Mouse (Mus musculus): ENCODE data around the gene Klhl29. TPM values are rescaled to one million over a fixed set of nuclear protein-coding genes. Genes with fewer than 3 reads are reported as not detected.

Gene Klhl29
- total and polyA plus RNA-seq, 3 experiments = not detected

- Histone ChIP-seq H3K4me3 (ENCODE audit: control insufficient read depth in 1 of 2, insufficient read depth in 1 of 2, low read depth in 2 of 2, low read length in 2 of 2) (no peak overlapping the region), H3K9me3 (replicated peaks; ENCODE audit: insufficient read depth, low read length) (no peaks in the 10 kb centered on the region), H3K36me3 (ENCODE audit: control insufficient read depth in 1 of 2, insufficient read depth in 2 of 2, low read length in 2 of 2) (no peaks in the 10 kb centered on the region), H3K79me2 (ENCODE audit: control insufficient read depth, insufficient read depth, low read length, poor library complexity) (no peaks in the 10 kb centered on the region), H3K27me3 (ENCODE audit: control insufficient read depth in 1 of 2, insufficient read depth in 2 of 2, low read length in 2 of 2) (no peaks in the 10 kb centered on the region), H3K9ac (ENCODE audit: control insufficient read depth, low read depth, low read length, poor library complexity, severe bottlenecking) (no peak overlapping the region), H3K4me1 (ENCODE audit: control insufficient read depth in 1 of 2, insufficient read depth in 2 of 2, low read length in 2 of 2) (no peaks in the 10 kb centered on the region), H3K27ac (ENCODE audit: control insufficient read depth, low read depth, low read length) (no peak overlapping the region)
- TF ChIP-seq E2F4 (IDR thresholded peaks at IDR 0.05; ENCODE audit: borderline replicate concordance, low read depth, low read length) = no peak
- DNase-seq (ENCODE audit: low read depth, low spot score) = no peak
Measured at GRCm38 (mm10) chr12:5257174-5257573, 118.3 kb downstream of the Klhl29 start.

DNA sequence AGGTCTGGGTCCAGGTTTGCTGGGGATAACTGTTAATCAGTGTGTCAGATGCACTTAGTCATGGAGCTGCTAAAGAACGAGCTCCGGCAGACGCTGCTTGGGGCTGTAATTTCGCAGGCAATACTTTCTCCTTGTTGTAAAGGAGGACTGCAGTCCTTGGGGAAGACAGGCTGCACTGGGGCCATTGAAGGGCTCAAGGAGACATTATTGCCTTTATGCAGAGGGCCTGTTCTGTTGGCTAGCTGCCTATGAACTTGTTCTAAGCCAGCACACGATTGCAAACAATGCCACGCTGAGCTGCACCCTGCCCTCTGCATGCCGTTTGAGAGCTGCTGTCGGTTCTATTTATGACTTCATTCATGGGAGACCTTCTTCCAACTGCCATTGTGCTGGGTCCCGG is 120.4 kb downstream of the Klhl29 start:
- Histone ChIP-seq H3K27me3 (ENCODE audit: control insufficient read depth in 1 of 2, insufficient read depth in 2 of 2, low read length in 2 of 2) (no peaks in the 10 kb centered on the region), H3K9me3 (replicated peaks; ENCODE audit: insufficient read depth, low read length) (no peaks in the 10 kb centered on the region), H3K36me3 (ENCODE audit: control insufficient read depth in 1 of 2, insufficient read depth in 2 of 2, low read length in 2 of 2) (no peaks in the 10 kb centered on the region), H3K27ac (ENCODE audit: control insufficient read depth, low read depth, low read length) (no peak overlapping the region), H3K79me2 (ENCODE audit: control insufficient read depth, insufficient read depth, low read length, poor library complexity) (no peaks in the 10 kb centered on the region), H3K4me3 (ENCODE audit: control insufficient read depth in 1 of 2, insufficient read depth in 1 of 2, low read depth in 2 of 2, low read length in 2 of 2) (no peak overlapping the region), H3K9ac (ENCODE audit: control insufficient read depth, low read depth, low read length, poor library complexity, severe bottlenecking) (no peak overlapping the region), H3K4me1 (ENCODE audit: control insufficient read depth in 1 of 2, insufficient read depth in 2 of 2, low read length in 2 of 2) (no peaks in the 10 kb centered on the region)
- no peak for TF ChIP-seq GATA1 (IDR thresholded peaks at IDR 0.05; ENCODE audit: low read depth, low read length)
- no peak for TF ChIP-seq POLR2A (IDR thresholded peaks at IDR 0.05; ENCODE audit: control insufficient read depth in 1 of 2, insufficient read depth in 1 of 2, low read depth in 1 of 2, low read length in 2 of 2, poor library complexity in 1 of 2)
- TF ChIP-seq EP300 (IDR thresholded peaks at IDR 0.05; ENCODE audit: low read depth in 1 of 2, low read length in 2 of 2) = no peak
- TF ChIP-seq KAT2A (conservative IDR thresholded peaks at IDR 0.05; ENCODE audit: low read depth, low read length) = no peak
- TF ChIP-seq ZC3H11A (IDR thresholded peaks at IDR 0.05; ENCODE audit: low read depth, low read length) = no peak
- TF ChIP-seq ZNF384 (IDR thresholded peaks at IDR 0.05; ENCODE audit: low read depth, low read length) = no peak
- no peak for TF ChIP-seq NELFE (IDR thresholded peaks at IDR 0.05; ENCODE audit: low read depth, low read length)
- DNase-seq (ENCODE audit: low read depth, low spot score) = no peak

GRCm38 (mm10) chr12:5254246-5254982 is 121.1 kb downstream of the Klhl29 start:
- no peaks in the 10 kb centered on the region for H3K36me3 ChIP-seq (ENCODE audit: control insufficient read depth in 1 of 2, insufficient read depth in 2 of 2, low read length in 2 of 2)
- H3K4me3 ChIP-seq (ENCODE audit: control insufficient read depth in 1 of 2, insufficient read depth in 1 of 2, low read depth in 2 of 2, low read length in 2 of 2) = no peak overlapping the region
- H3K27ac ChIP-seq (ENCODE audit: control insufficient read depth, low read depth, low read length) = no peak overlapping the region
- H3K9me3 ChIP-seq (replicated peaks; ENCODE audit: insufficient read depth, low read length) = no peaks in the 10 kb centered on the region
- H3K27me3 ChIP-seq (ENCODE audit: control insufficient read depth in 1 of 2, insufficient read depth in 2 of 2, low read length in 2 of 2) = no peaks in the 10 kb centered on the region
- H3K9ac ChIP-seq (ENCODE audit: control insufficient read depth, low read depth, low read length, poor library complexity, severe bottlenecking) = no peak overlapping the region
- TF ChIP-seq BHLHE40 (IDR thresholded peaks at IDR 0.05; ENCODE audit: borderline replicate concordance, low read depth, low read length) (no peak), KAT2A (conservative IDR thresholded peaks at IDR 0.05; ENCODE audit: low read depth, low read length) (no peak), MYC (IDR thresholded peaks at IDR 0.05; ENCODE audit: low read depth, low read length) (no peak), SIN3A (IDR thresholded peaks at IDR 0.05; ENCODE audit: low read length) (no peak), ZMIZ1 (IDR thresholded peaks at IDR 0.05; ENCODE audit: low read depth, low read length) (no peak)
- DNase-seq (ENCODE audit: low read depth, low spot score) = no peak
- no peaks in the 10 kb centered on the region for H3K79me2 ChIP-seq (ENCODE audit: control insufficient read depth, insufficient read depth, low read length, poor library complexity)
- H3K4me1 ChIP-seq (ENCODE audit: control insufficient read depth in 1 of 2, insufficient read depth in 2 of 2, low read length in 2 of 2) = no peaks in the 10 kb centered on the region
